Mouse (Mus musculus) stomach, embryonic 16.5 days (tissue): Measurements from ENCODE around the gene Itga3. TPM values are rescaled to one million over a fixed set of nuclear protein-coding genes. Genes with fewer than 3 reads are reported as not detected.

ENCODE experiments used
- ATAC-seq: fragments of 200-750 bp; cut with Nextera tagmentation; 2 replicates; pipeline ENCODE4 v1.8.0; 2017; ENCODE audit warnings: moderate number of reproducible peaks, moderate TSS enrichment; ENCODE audit not compliant: insufficient read depth, low FRiP score
- H3K27ac ChIP-seq: fragments of 300-500 bp; sonication (generic); 2 replicates; pipeline ENCODE4 v1.5.1; 2014; ENCODE audit warnings: low read length
- H3K27me3 ChIP-seq: fragments of 300-500 bp; sonication (generic); 2 replicates; pipeline ENCODE4 v1.6.1; 2014; ENCODE audit warnings: low read length, control low read depth, mixed read lengths; ENCODE audit not compliant: control insufficient read depth, insufficient read depth
- H3K36me3 ChIP-seq: fragments of 300-500 bp; sonication (generic); 2 replicates; pipeline ENCODE4 v1.6.1; 2014; ENCODE audit warnings: low read length; ENCODE audit not compliant: control insufficient read depth, insufficient read depth
- H3K4me1 ChIP-seq: fragments of 300-500 bp; sonication (generic); 2 replicates; pipeline ENCODE4 v1.6.1; 2014; ENCODE audit warnings: low read length, control low read depth, mixed read lengths; ENCODE audit not compliant: control insufficient read depth, insufficient read depth
- H3K4me2 ChIP-seq: fragments of 300-500 bp; sonication (generic); 2 replicates; pipeline ENCODE4 v1.6.1; 2014; ENCODE audit warnings: low read depth, low read length, mixed read lengths
- H3K4me3 ChIP-seq: fragments of 300-500 bp; sonication (generic); replicated peaks from 2 replicates; pipeline ENCODE4 v1.5.1; 2014; ENCODE audit warnings: mild to moderate bottlenecking, low read length
- H3K9ac ChIP-seq: fragments of 300-500 bp; sonication (generic); 2 replicates; pipeline ENCODE4 v1.6.1; 2014; ENCODE audit warnings: low read length
- H3K9me3 ChIP-seq: fragments of 300-500 bp; sonication (generic); replicated peaks from 2 replicates; pipeline ENCODE4 v1.6.1; 2016; ENCODE audit warnings: low read length, control low read depth; ENCODE audit not compliant: control insufficient read depth
- WGBS: fragments of 180-500 bp; shearing (Covaris S2); extraction: QIAGEN DNeasy Blood & Tissue Kit; methylation state at CpG from one replicate; pipeline ENCODE4 v1.1.7; 2014; 5-methylcytosine and 5-hydroxymethylcytosine counted together
- polyA plus RNA-seq: library from polyadenylated mRNA; unstranded; fragments of >200 nt; fragmentation: Nextera tagmentation; extraction: Ambion mirVana; gene quantifications from 2 replicates; pipeline ENCODE4 v1.2.1, GENCODE M21; 2015

Itga3 gene
- polyA plus RNA-seq, 1 experiment from 2014 or later = 19.4 TPM

- Histone ChIP-seq H3K27me3 (no peaks in the 10 kb centered on the region), H3K9ac (peak overlapping the region; percentile 84), H3K4me2 (peak overlapping the region; percentile 69), H3K36me3 (no peaks in the 10 kb centered on the region), H3K27ac (peak overlapping the region; percentile 94), H3K4me3 (peak overlapping the region; percentile 71), H3K9me3 (no peaks in the 10 kb centered on the region), H3K4me1 (peaks cover 74% of the 10 kb centered on the region)
- whole genome bisulfite sequencing = 4% methylated on average over 19 of the region's 19 CpGs
- 0 out of 2 replicates have a peak, but pooled peaks have one; percentile 4 for ATAC-seq
These were observed 1.2 kb downstream of the Itga3 start for GRCm38 (mm10) chr11:95075197-95076040.

- Histone ChIP-seq H3K36me3 (no peaks in the 10 kb centered on the region), H3K9ac (peak overlapping the region; percentile 84), H3K27ac (peak overlapping the region; percentile 94), H3K4me1 (peaks cover 73% of the 10 kb centered on the region), H3K4me3 (peak overlapping the region; percentile 71), H3K9me3 (no peaks in the 10 kb centered on the region), H3K27me3 (no peaks in the 10 kb centered on the region), H3K4me2 (peak overlapping the region; percentile 69)
- 37% methylated on average over 4 of the region's 4 CpGs for WGBS
- ATAC-seq = peak; percentile 38; the same call in 1 of the 2 replicates
These were observed 1.9 kb downstream of the Itga3 start for GRCm38 (mm10) chr11:95074694-95075093.

- Histone ChIP-seq H3K4me1 (peaks cover 71% of the 10 kb centered on the region), H3K27me3 (no peaks in the 10 kb centered on the region), H3K9me3 (no peaks in the 10 kb centered on the region), H3K4me3 (peak overlapping the region; percentile 71), H3K27ac (peak overlapping the region; percentile 94), H3K4me2 (peak overlapping the region; percentile 69), H3K36me3 (no peaks in the 10 kb centered on the region), H3K9ac (peak overlapping the region; percentile 43)
- ATAC-seq = no peak
- WGBS = 58% methylated on average over 4 of the region's 4 CpGs
These were observed 2.8 kb downstream of the Itga3 start for GRCm38 (mm10) chr11:95073835-95074234.

- Histone ChIP-seq H3K4me3 (no peak overlapping the region), H3K27ac (peak overlapping the region; percentile 91; the same call in 1 of the 2 replicates), H3K4me2 (peak overlapping the region; percentile 3; the same call in 1 of the 2 replicates), H3K4me1 (peaks cover 64% of the 10 kb centered on the region), H3K9me3 (no peaks in the 10 kb centered on the region), H3K36me3 (no peaks in the 10 kb centered on the region), H3K27me3 (no peaks in the 10 kb centered on the region), H3K9ac (0 out of 2 replicates have a peak overlapping the region, but pooled peaks have one; percentile 8)
- WGBS = 59% methylated on average over 5 of the region's 5 CpGs
- ATAC-seq = no peak
These were observed 3.8 kb downstream of the Itga3 start for GRCm38 (mm10) chr11:95072804-95073203.

GRCm38 (mm10) chr11:95072136-95072535 is 4.5 kb downstream of the Itga3 start:
- Histone ChIP-seq H3K9me3 (no peaks in the 10 kb centered on the region), H3K4me2 (0 out of 2 replicates have a peak overlapping the region, but pooled peaks have one; percentile 3), H3K36me3 (no peaks in the 10 kb centered on the region), H3K4me1 (peaks cover 61% of the 10 kb centered on the region), H3K4me3 (no peak overlapping the region), H3K9ac (no peak overlapping the region), H3K27me3 (no peaks in the 10 kb centered on the region), H3K27ac (peak overlapping the region; percentile 91)
- no peak for ATAC-seq
- 76% methylated on average over 8 of the region's 8 CpGs for WGBS

GRCm38 (mm10) chr11:95071266-95071665 is 5.3 kb downstream of the Itga3 start:
- peaks cover 61% of the 10 kb centered on the region for H3K4me1 ChIP-seq
- peak; percentile 45; the same call in 1 of the 2 replicates for ATAC-seq
- no peak overlapping the region for H3K4me2 ChIP-seq
- no peak overlapping the region for H3K9ac ChIP-seq
- 34% methylated on average over 7 of the region's 7 CpGs for WGBS
- H3K9me3 ChIP-seq = no peaks in the 10 kb centered on the region
- H3K27me3 ChIP-seq = no peaks in the 10 kb centered on the region
- no peak overlapping the region for H3K4me3 ChIP-seq
- no peaks in the 10 kb centered on the region for H3K36me3 ChIP-seq
- peak overlapping the region; percentile 91 for H3K27ac ChIP-seq

GRCm38 (mm10) chr11:95070140-95071107 is 6.2 kb downstream of the Itga3 start:
- no peak overlapping the region for H3K4me3 ChIP-seq
- no peaks in the 10 kb centered on the region for H3K36me3 ChIP-seq
- no peaks in the 10 kb centered on the region for H3K27me3 ChIP-seq
- no peaks in the 10 kb centered on the region for H3K9me3 ChIP-seq
- H3K27ac ChIP-seq = peak overlapping the region; percentile 91
- 59% methylated on average over 8 of the region's 8 CpGs for WGBS
- ATAC-seq = peak; percentile 42; the same call in 1 of the 2 replicates
- H3K4me1 ChIP-seq = peaks cover 60% of the 10 kb centered on the region
- H3K9ac ChIP-seq = peak overlapping the region; percentile 44; the same call in 1 of the 2 replicates
- H3K4me2 ChIP-seq = peak overlapping the region; percentile 22; the same call in 1 of the 2 replicates

GRCm38 (mm10) chr11:95069226-95069957 is 7.2 kb downstream of the Itga3 start:
- H3K27ac ChIP-seq = peak overlapping the region; percentile 91
- H3K27me3 ChIP-seq = no peaks in the 10 kb centered on the region
- no peak for ATAC-seq
- H3K36me3 ChIP-seq = no peaks in the 10 kb centered on the region
- WGBS = 75% methylated on average over 10 of the region's 10 CpGs
- no peak overlapping the region for H3K9ac ChIP-seq
- H3K9me3 ChIP-seq = no peaks in the 10 kb centered on the region
- H3K4me1 ChIP-seq = peaks cover 50% of the 10 kb centered on the region
- 0 out of 2 replicates have a peak overlapping the region, but pooled peaks have one; percentile 22 for H3K4me2 ChIP-seq
- no peak overlapping the region for H3K4me3 ChIP-seq
